ENCODE assay signal across 14 mouse cellular contexts in the genomic region with DNA sequence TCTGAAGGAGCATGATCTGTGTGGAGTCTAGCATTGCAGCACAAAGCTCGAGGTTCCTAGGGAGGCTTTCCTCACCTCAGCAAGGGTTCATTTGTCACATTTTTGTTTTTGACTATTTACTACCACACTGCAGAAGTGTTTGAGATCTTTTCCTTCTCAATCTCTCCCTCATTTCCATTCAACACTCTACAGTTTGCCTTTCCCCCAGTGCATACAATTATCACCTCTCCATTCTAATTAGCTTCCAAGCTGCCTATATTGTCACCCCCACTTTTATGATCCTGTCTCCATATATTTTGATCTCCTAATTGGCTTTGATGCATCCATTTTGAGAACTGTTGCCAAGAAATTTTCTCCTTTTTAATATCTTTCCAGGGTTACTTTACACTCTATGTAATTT.
"Had no signal": no experiment of that assay in that cellular context is flagged by ENCODE, and none has a peak within 500 bp of the region (broad histone marks: within the 10 kb centered on the region; RNA-seq: fewer than 3 reads in every experiment).

No protein-coding gene starts in this region.

- H3K36me3 ChIP-seq: liver, embryonic 15.5 days; midbrain, embryonic 10.5 days; neural tube, embryonic 15.5 days had no signal

- H3K4me2 ChIP-seq: liver, embryonic 11.5 days; liver, embryonic 15.5 days; neural tube, embryonic 15.5 days had no signal

- H3K27ac ChIP-seq: layer of hippocampus, adult 2 months; liver, embryonic 15.5 days; midbrain, embryonic 10.5 days; neural tube, embryonic 15.5 days had no signal

- H3K4me1 ChIP-seq: liver, embryonic 15.5 days; midbrain, embryonic 10.5 days; neural tube, embryonic 15.5 days had no signal

- DNase-seq: left cerebral cortex, postnatal 4 days; lung, adult 2 months; lung, postnatal 36 days; midbrain, embryonic 14.5 days; right cerebral cortex, adult 18-20 months; right cerebral cortex, postnatal 25 days; thymus, postnatal 14 days had no signal

- H3K4me3 ChIP-seq: layer of hippocampus, adult 2 months; liver, embryonic 15.5 days; midbrain, embryonic 10.5 days; myocyte; neural tube, embryonic 15.5 days had no signal

- H3K9me3 ChIP-seq: liver, embryonic 15.5 days; midbrain, embryonic 10.5 days; neural tube, embryonic 15.5 days had no signal

- ATAC-seq: lung, postnatal 0 days had no signal

- H3K9ac ChIP-seq: liver, embryonic 15.5 days; neural tube, embryonic 15.5 days had no signal

- H3K27me3 ChIP-seq: liver, embryonic 15.5 days; neural tube, embryonic 15.5 days had no signal
